ENCODE assay signal across 35 mouse cellular contexts in genomic region chr2:110318719-110319118, GRCm38 (mm10). TPM values are rescaled to one million over a fixed set of nuclear protein-coding genes. Genes with fewer than 3 reads are reported as not detected.
"Had no signal": no experiment of that assay in that cellular context is flagged by ENCODE, and none has a peak within 500 bp of the region (broad histone marks: within the 10 kb centered on the region; RNA-seq: fewer than 3 reads in every experiment).

No protein-coding gene starts in this region.

- ATAC-seq: lung, postnatal 0 days; midbrain, embryonic 13.5 days; midbrain, embryonic 15.5 days; midbrain, embryonic 16.5 days had no signal

- H3K4me2 ChIP-seq: limb, embryonic 12.5 days; limb, embryonic 13.5 days; limb, embryonic 15.5 days; liver, embryonic 13.5 days; liver, embryonic 15.5 days; lung, embryonic 14.5 days; lung, embryonic 15.5 days; midbrain, embryonic 11.5 days; midbrain, embryonic 12.5 days; midbrain, embryonic 13.5 days; midbrain, embryonic 15.5 days; neural tube, embryonic 12.5 days had no signal

- H3K9me3 ChIP-seq: limb, embryonic 10.5 days; limb, embryonic 12.5 days; limb, embryonic 13.5 days; limb, embryonic 15.5 days; liver, embryonic 13.5 days; liver, embryonic 15.5 days; lung, embryonic 15.5 days; megakaryocyte, embryonic 14.5 days; midbrain, embryonic 10.5 days; midbrain, embryonic 12.5 days; midbrain, embryonic 13.5 days; midbrain, embryonic 15.5 days; neural tube, embryonic 12.5 days had no signal

- H3K36me3 ChIP-seq: limb, embryonic 10.5 days; limb, embryonic 12.5 days; limb, embryonic 13.5 days; limb, embryonic 15.5 days; liver, embryonic 13.5 days; liver, embryonic 15.5 days; lung, embryonic 15.5 days; midbrain, embryonic 10.5 days; midbrain, embryonic 12.5 days; midbrain, embryonic 13.5 days; midbrain, embryonic 15.5 days; neural tube, embryonic 12.5 days had no signal

- H3K4me3 ChIP-seq: left cerebral cortex, adult 2 months; limb, embryonic 10.5 days; limb, embryonic 12.5 days; limb, embryonic 13.5 days; limb, embryonic 15.5 days; liver, embryonic 13.5 days; liver, embryonic 15.5 days; lung, embryonic 15.5 days; megakaryocyte, embryonic 14.5 days; midbrain, embryonic 10.5 days; midbrain, embryonic 12.5 days; midbrain, embryonic 13.5 days; midbrain, embryonic 15.5 days; myocyte; neural tube, embryonic 12.5 days had no signal

- H3K4me1 ChIP-seq: limb, embryonic 10.5 days; limb, embryonic 12.5 days; limb, embryonic 15.5 days; liver, embryonic 13.5 days; liver, embryonic 15.5 days; lung, embryonic 15.5 days; megakaryocyte, embryonic 14.5 days; midbrain, embryonic 10.5 days; midbrain, embryonic 12.5 days; midbrain, embryonic 13.5 days; midbrain, embryonic 15.5 days; neural tube, embryonic 12.5 days had no signal

- H3K9ac ChIP-seq: limb, embryonic 12.5 days; limb, embryonic 13.5 days; limb, embryonic 15.5 days; liver, embryonic 13.5 days; liver, embryonic 14.5 days; liver, embryonic 15.5 days; lung, embryonic 14.5 days; lung, embryonic 15.5 days; midbrain, embryonic 12.5 days; midbrain, embryonic 13.5 days; midbrain, embryonic 15.5 days; neural tube, embryonic 12.5 days had no signal

- H3K27me3 ChIP-seq: limb, embryonic 12.5 days; limb, embryonic 13.5 days; limb, embryonic 15.5 days; liver, embryonic 13.5 days; liver, embryonic 15.5 days; lung, embryonic 15.5 days; megakaryocyte, embryonic 14.5 days; midbrain, embryonic 12.5 days; midbrain, embryonic 13.5 days; midbrain, embryonic 15.5 days; neural tube, embryonic 12.5 days had no signal

- DNase-seq: left cerebral cortex, postnatal 4 days; liver; liver, embryonic 13.5 days; lung, adult 18-20 months; lung, adult 2 months; lung, embryonic 14.5 days; lung, postnatal 10 days; lung, postnatal 14 days; lung, postnatal 36 days; lung, postnatal 4 days; midbrain, embryonic 14.5 days had no signal

- H3K27ac ChIP-seq: left cerebral cortex, adult 2 months; limb, embryonic 10.5 days; limb, embryonic 12.5 days; limb, embryonic 13.5 days; limb, embryonic 15.5 days; liver, embryonic 13.5 days; liver, embryonic 14.5 days; liver, embryonic 15.5 days; lung, embryonic 15.5 days; macrophage; midbrain, embryonic 10.5 days; midbrain, embryonic 12.5 days; midbrain, embryonic 13.5 days; midbrain, embryonic 15.5 days; neural tube, embryonic 12.5 days had no signal

RNA-seq across cellular contexts. Expression of gene Bbox1, which starts 4.4 kb away (rescaled TPM):
- total RNA-seq: megakaryocyte progenitor cell, adult 5-6 weeks; megakaryocyte, adult 5-6 weeks; megakaryocyte-erythroid progenitor cell, adult 5-6 weeks; monocyte, adult 5-6 weeks had no signal
- polyA plus RNA-seq: macrophage; midbrain, embryonic 10.5 days; midbrain, embryonic 11.5 days; myocyte; neural tube, embryonic 11.5 days; neural tube, embryonic 12.5 days had no signal

RNA-seq across cellular contexts. Expression of gene Fibin, which starts 44.3 kb away (rescaled TPM):
- total RNA-seq: megakaryocyte progenitor cell, adult 5-6 weeks; megakaryocyte, adult 5-6 weeks; megakaryocyte-erythroid progenitor cell, adult 5-6 weeks; monocyte, adult 5-6 weeks had no signal
- polyA plus RNA-seq: macrophage had no signal
